Mouse (Mus musculus): ENCODE measurements around the gene Cmip. TPM values are rescaled to one million over a fixed set of nuclear protein-coding genes. Genes with fewer than 3 reads are reported as not detected.

Cmip gene
- polyA plus RNA-seq, 1 experiment from 2014 or later: 20.8 TPM

DNA sequence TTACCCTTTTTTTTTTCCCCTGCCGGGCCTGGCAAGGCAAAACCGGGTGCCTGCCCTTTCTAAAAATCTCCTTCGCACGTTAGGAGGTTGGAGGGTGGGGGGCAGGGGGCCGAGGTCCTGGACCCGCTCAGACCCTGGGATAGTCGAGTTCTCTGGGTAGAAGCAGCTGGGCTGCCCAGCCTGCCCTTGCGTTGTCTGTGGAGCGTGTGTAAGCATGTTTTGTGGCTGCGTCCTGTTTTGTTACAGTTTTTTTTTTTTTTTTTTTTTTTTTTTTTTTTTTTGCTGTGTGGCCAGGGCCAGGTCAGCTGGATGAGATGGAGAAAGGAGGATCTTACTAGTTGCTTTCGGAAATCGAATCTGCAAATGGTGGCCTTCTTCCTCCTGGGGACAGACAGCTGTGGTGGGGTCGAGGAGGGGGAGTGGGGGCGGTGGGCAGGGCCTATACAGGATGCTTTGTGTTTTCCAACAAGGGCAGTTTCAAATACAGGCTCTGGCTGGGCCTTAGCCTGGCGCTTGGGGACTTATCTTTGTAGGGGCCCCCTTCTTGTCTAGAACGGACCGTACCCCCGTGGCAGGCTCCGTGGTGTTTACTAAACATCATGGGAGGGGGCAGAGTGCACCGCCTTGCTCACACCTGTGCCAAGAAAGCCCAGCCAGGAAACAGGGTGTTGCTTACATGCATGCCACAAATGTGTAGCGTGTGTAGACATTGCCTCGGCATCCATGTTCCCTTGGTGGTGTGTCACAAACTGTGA is 1.1 kb downstream of the Cmip start:
- Histone ChIP-seq H3K4me1 (replicated peaks) (peaks cover 45% of the 10 kb centered on the region), H3K4me2 (peak overlapping the region; percentile 86), H3K4me3 (replicated peaks) (peak overlapping the region; percentile 89), H3K36me3 (no peaks in the 10 kb centered on the region), H3K27me3 (no peaks in the 10 kb centered on the region), H3K9me3 (no peaks in the 10 kb centered on the region), H3K9ac (replicated peaks) (peak overlapping the region; percentile 91), H3K27ac (peak overlapping the region; percentile 89)
- ATAC-seq (ENCODE audit: insufficient number of reproducible peaks, insufficient read depth, low FRiP score, low TSS enrichment, low read depth): peak; percentile 21; the same call in 1 of the 2 replicates
- 7% methylated on average over 22 of the region's 22 CpGs for WGBS

- WGBS: 47% methylated on average over 6 of the region's 6 CpGs
Observed at GRCm38 (mm10) chr8:117258576-117259040, 1.7 kb downstream of the Cmip start.

DNA sequence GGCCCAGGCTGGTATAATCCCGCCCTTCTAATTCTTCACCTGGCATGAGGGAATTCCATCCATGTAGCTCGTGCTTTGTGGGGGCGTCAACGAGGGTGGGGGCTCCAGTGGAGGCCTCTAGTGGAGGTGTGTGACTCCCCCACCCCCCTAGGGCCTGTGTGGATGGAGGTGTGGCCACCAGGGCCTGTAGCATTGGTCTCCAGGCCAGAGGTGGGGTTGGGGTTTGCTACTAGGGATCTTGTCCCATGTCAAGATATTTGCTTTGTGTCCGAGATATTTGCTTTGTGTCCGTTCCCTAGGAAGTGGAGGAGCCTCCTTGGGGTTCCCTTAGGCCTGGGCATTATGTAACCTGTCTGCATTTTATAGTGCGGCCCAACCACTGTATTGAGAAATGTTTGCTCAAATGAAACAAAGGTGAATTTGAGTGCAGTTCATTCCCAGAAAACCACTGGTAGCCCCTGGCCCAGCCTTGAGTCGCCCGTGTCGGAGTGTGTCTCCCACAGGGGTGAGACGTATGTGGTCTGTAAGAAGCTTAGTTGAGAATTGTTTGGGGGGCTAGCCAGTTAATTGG is 2.7 kb downstream of the Cmip start:
- no peaks in the 10 kb centered on the region for H3K36me3 ChIP-seq
- H3K9ac ChIP-seq (replicated peaks): peak overlapping the region; percentile 65; the same call in 1 of the 2 replicates
- H3K27me3 ChIP-seq: no peaks in the 10 kb centered on the region
- H3K27ac ChIP-seq: no peak overlapping the region; the same call in 1 of the 2 replicates
- ATAC-seq (ENCODE audit: insufficient number of reproducible peaks, insufficient read depth, low FRiP score, low TSS enrichment, low read depth): no peak
- peak overlapping the region; percentile 86 for H3K4me2 ChIP-seq
- H3K4me1 ChIP-seq (replicated peaks): peaks cover 47% of the 10 kb centered on the region
- 62% methylated on average over 11 of the region's 11 CpGs for WGBS
- peak overlapping the region; percentile 89 for H3K4me3 ChIP-seq (replicated peaks)
- no peaks in the 10 kb centered on the region for H3K9me3 ChIP-seq

More at GRCm38 (mm10) chr8:117258576-117259040, 1.7 kb downstream of the Cmip start:
- H3K9ac ChIP-seq (replicated peaks): peak overlapping the region; percentile 65
- H3K27me3 ChIP-seq: no peaks in the 10 kb centered on the region
- no peaks in the 10 kb centered on the region for H3K9me3 ChIP-seq
- 0 out of 2 replicates have a peak, but pooled peaks have one; percentile 5 for ATAC-seq (ENCODE audit: insufficient number of reproducible peaks, insufficient read depth, low FRiP score, low TSS enrichment, low read depth)
- peaks cover 47% of the 10 kb centered on the region for H3K4me1 ChIP-seq (replicated peaks)
- H3K4me3 ChIP-seq (replicated peaks): peak overlapping the region; percentile 89
- H3K36me3 ChIP-seq: no peaks in the 10 kb centered on the region
- peak overlapping the region; percentile 89 for H3K27ac ChIP-seq
- peak overlapping the region; percentile 86 for H3K4me2 ChIP-seq

DNA sequence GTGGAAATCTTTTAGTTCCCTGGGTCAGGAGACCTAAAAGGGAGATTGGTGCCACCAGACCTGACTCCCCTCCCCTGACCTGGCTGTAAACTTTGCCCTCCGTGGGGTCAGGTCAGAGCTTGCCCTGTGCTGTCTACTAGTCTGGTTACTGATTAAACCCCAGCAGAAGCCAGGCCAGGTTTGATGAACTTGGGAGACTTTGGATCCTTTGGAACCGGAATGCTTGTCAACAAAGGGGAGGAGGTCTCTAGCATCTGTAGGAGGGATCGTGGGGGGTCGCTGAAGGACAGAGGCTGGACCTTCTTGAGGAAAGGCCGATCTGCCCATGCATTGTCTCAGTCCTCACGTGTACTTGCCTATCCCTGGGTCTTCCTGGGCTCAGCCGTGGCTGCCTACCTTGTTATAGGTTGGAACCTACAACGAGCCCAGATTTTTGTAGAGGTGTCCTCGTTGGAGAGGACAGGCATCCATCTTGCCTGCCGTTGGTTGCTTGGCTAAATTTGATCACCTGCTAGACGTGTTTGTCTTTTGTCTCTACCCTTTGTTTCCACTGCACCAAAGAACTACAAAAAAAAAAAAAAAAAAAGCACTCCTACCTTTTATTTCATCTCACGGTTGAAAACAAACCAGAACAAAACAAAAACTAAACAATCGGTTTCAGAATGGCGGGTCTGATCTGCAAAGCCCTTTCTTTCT is 3.5 kb downstream of the Cmip start:
- 45% methylated on average over 14 of the region's 14 CpGs for WGBS
- 0 out of 2 replicates have a peak overlapping the region, but pooled peaks have one; percentile 37 for H3K9ac ChIP-seq (replicated peaks)
- H3K36me3 ChIP-seq: no peaks in the 10 kb centered on the region
- H3K9me3 ChIP-seq: no peaks in the 10 kb centered on the region
- peaks cover 47% of the 10 kb centered on the region for H3K4me1 ChIP-seq (replicated peaks)
- H3K27ac ChIP-seq: no peak overlapping the region
- H3K27me3 ChIP-seq: no peaks in the 10 kb centered on the region
- ATAC-seq (ENCODE audit: insufficient number of reproducible peaks, insufficient read depth, low FRiP score, low TSS enrichment, low read depth): no peak
- peak overlapping the region; percentile 86 for H3K4me2 ChIP-seq
- no peak overlapping the region for H3K4me3 ChIP-seq (replicated peaks)

DNA sequence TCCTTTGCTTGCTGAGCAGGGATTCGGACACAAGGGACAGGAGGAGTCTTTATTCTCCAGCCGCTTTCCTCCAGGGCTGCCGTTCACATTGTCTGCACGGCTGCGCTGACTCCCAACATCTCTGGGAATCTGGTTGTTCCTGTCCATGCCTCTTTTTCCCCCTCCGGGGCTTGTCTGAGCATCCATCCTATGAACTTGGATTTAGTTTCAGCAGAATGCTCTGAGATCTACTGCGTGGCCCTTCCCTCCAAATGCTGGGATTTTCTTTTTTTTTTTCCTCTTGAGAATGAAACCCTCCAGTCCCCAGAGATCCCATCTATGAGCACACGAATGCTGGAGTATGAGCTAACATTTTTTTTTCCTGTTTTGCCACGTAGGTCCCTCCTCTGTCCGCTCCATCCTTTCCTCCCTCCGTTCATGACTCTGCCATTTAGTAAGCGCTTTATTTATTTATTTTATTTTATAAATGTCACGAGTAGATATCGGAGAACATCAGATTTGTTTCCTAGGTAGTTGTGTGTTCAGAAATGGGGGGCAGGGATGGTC is 4.1 kb downstream of the Cmip start:
- Histone ChIP-seq H3K9ac (replicated peaks) (no peak overlapping the region; the same call in 1 of the 2 replicates), H3K4me2 (0 out of 2 replicates have a peak overlapping the region, but pooled peaks have one; percentile 19), H3K9me3 (no peaks in the 10 kb centered on the region), H3K36me3 (no peaks in the 10 kb centered on the region), H3K4me1 (replicated peaks) (peaks cover 47% of the 10 kb centered on the region), H3K27me3 (no peaks in the 10 kb centered on the region), H3K4me3 (replicated peaks) (no peak overlapping the region), H3K27ac (no peak overlapping the region)
- 58% methylated on average over 14 of the region's 14 CpGs for WGBS
- no peak for ATAC-seq (ENCODE audit: insufficient number of reproducible peaks, insufficient read depth, low FRiP score, low TSS enrichment, low read depth)

- H3K4me3 ChIP-seq (replicated peaks): no peak overlapping the region
- no peaks in the 10 kb centered on the region for H3K9me3 ChIP-seq
- H3K27ac ChIP-seq: no peak overlapping the region
- H3K36me3 ChIP-seq: no peaks in the 10 kb centered on the region
- 18% methylated on average over 9 of the region's 9 CpGs for WGBS
- no peaks in the 10 kb centered on the region for H3K27me3 ChIP-seq
- H3K4me2 ChIP-seq: peak overlapping the region; percentile 21
- H3K4me1 ChIP-seq (replicated peaks): peaks cover 47% of the 10 kb centered on the region
- no peak for ATAC-seq (ENCODE audit: insufficient number of reproducible peaks, insufficient read depth, low FRiP score, low TSS enrichment, low read depth)
- no peak overlapping the region; the same call in 1 of the 2 replicates for H3K9ac ChIP-seq (replicated peaks)
Observed at GRCm38 (mm10) chr8:117261702-117262101, 4.8 kb downstream of the Cmip start.

GRCm38 (mm10) chr8:117262685-117263084 is 5.8 kb downstream of the Cmip start:
- Histone ChIP-seq H3K27ac (no peak overlapping the region), H3K4me3 (replicated peaks) (no peak overlapping the region), H3K9ac (replicated peaks) (no peak overlapping the region), H3K9me3 (no peaks in the 10 kb centered on the region), H3K4me1 (replicated peaks) (peaks cover 47% of the 10 kb centered on the region), H3K4me2 (no peak overlapping the region), H3K27me3 (no peaks in the 10 kb centered on the region), H3K36me3 (no peaks in the 10 kb centered on the region)
- no peak for ATAC-seq (ENCODE audit: insufficient number of reproducible peaks, insufficient read depth, low FRiP score, low TSS enrichment, low read depth)
- 72% methylated on average over 8 of the region's 8 CpGs for WGBS

DNA sequence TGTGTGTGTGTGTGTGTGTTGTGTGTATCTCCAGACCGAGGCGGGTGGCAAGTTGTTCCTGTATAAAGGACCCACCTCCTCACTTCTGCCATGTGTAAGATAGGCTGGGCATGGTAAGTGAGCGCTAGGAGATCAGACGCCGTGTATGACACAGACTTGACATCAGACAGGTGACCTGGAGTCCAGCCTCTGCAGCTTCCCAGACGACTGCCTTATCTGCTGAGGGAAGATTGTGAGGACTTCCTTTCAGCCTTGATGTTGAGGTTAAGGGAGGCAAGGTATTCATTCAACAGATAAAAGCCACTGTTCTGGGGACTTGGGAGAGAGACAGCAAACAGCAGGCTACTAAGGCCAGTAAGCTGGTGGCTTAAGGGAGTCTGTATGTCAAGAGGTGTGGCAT is 6.6 kb downstream of the Cmip start:
- H3K36me3 ChIP-seq: no peaks in the 10 kb centered on the region
- no peaks in the 10 kb centered on the region for H3K9me3 ChIP-seq
- H3K4me2 ChIP-seq: no peak overlapping the region
- no peak overlapping the region for H3K27ac ChIP-seq
- H3K4me1 ChIP-seq (replicated peaks): peaks cover 43% of the 10 kb centered on the region
- WGBS: 68% methylated on average over 6 of the region's 6 CpGs
- H3K9ac ChIP-seq (replicated peaks): no peak overlapping the region
- ATAC-seq (ENCODE audit: insufficient number of reproducible peaks, insufficient read depth, low FRiP score, low TSS enrichment, low read depth): no peak
- no peak overlapping the region for H3K4me3 ChIP-seq (replicated peaks)
- H3K27me3 ChIP-seq: no peaks in the 10 kb centered on the region

- H3K4me2 ChIP-seq: no peak overlapping the region
- H3K4me1 ChIP-seq (replicated peaks): peaks cover 27% of the 10 kb centered on the region
- H3K36me3 ChIP-seq: no peaks in the 10 kb centered on the region
- WGBS: 91% methylated on average over 5 of the region's 5 CpGs
- no peaks in the 10 kb centered on the region for H3K9me3 ChIP-seq
- H3K4me3 ChIP-seq (replicated peaks): no peak overlapping the region
- H3K27ac ChIP-seq: no peak overlapping the region
- H3K9ac ChIP-seq (replicated peaks): no peak overlapping the region
- no peak for ATAC-seq (ENCODE audit: insufficient number of reproducible peaks, insufficient read depth, low FRiP score, low TSS enrichment, low read depth)
- H3K27me3 ChIP-seq: no peaks in the 10 kb centered on the region
Observed at GRCm38 (mm10) chr8:117265079-117265478, 8.2 kb downstream of the Cmip start.

DNA sequence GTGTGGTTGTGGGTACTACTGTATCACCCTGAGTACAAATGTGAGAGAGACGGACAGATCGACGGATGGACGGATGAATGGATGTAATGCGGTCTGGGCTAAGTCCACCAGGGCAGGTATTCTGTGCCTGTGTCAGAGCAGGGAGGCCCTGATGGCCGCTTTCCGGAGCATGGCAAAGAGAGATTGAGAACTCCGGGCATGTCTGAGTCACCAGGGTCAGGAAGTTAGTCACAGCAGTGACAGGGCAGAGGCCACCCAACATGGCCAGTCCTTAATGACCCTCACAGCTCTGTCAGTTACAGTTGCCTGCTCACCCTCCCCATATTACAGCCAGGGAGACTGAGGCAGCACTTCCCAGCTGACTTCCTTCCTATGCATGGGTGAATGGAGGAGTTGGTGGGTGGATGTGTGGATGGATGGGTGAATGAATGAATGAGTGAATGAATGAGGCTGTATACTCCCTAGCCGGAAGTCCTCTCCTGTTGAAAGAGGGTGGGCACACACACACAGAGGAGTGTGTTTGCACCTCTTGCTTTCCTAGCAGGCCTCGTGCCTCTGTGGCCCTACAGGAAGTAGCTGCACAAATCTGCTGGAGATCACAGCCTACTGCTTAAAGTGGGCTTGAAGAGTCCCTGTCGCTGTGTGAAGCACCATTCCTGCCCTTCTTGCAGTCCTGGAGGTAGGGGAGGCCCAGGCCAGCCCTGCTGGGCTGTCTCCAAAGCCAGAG is 10.7 kb downstream of the Cmip start:
- H3K9me3 ChIP-seq: no peaks in the 10 kb centered on the region
- no peak overlapping the region for H3K27ac ChIP-seq
- no peak overlapping the region for H3K9ac ChIP-seq (replicated peaks)
- peaks cover 7% of the 10 kb centered on the region for H3K4me1 ChIP-seq (replicated peaks)
- 88% methylated on average over 11 of the region's 11 CpGs for WGBS
- no peak for ATAC-seq (ENCODE audit: insufficient number of reproducible peaks, insufficient read depth, low FRiP score, low TSS enrichment, low read depth)
- no peak overlapping the region for H3K4me2 ChIP-seq
- no peak overlapping the region for H3K4me3 ChIP-seq (replicated peaks)
- H3K36me3 ChIP-seq: 0 out of 2 replicates have a peak, but pooled peaks cover under 1% of the 10 kb centered on the region
- no peaks in the 10 kb centered on the region for H3K27me3 ChIP-seq
